Mouse (Mus musculus): ENCODE results near the gene Tenm3. TPM values are rescaled to one million over a fixed set of nuclear protein-coding genes. Genes with fewer than 3 reads are reported as not detected.

Gene Tenm3
- total and polyA plus RNA-seq, 3 experiments: 0.03 to 0.08 (median 0.07) TPM

- Histone ChIP-seq H3K4me3 (replicated peaks in 1 of 3; ENCODE audit: low read depth in 2 of 3, low read length in 2 of 3, poor library complexity in 1 of 3) (no peak overlapping the region), H3K9ac (ENCODE audit: insufficient read depth, low read depth) (no peak overlapping the region), H3K27me3 (replicated peaks) (no peaks in the 10 kb centered on the region), H3K4me1 (ENCODE audit: control insufficient read depth in 1 of 2, insufficient read depth in 2 of 2) (no peaks in the 10 kb centered on the region), H3K9me3 (replicated peaks; ENCODE audit: low read length) (peaks cover 65% of the 10 kb centered on the region), H3K36me3 (replicated peaks in 1 of 2; ENCODE audit: control insufficient read depth in 1 of 2, insufficient read depth in 1 of 2, low read length in 1 of 2) (no peaks in the 10 kb centered on the region), H3K27ac (ENCODE audit: insufficient read depth, low read depth) (no peak overlapping the region), H3K79me2 (replicated peaks; ENCODE audit: control insufficient read depth, extremely low read depth, insufficient read depth, poor library complexity, severe bottlenecking) (no peaks in the 10 kb centered on the region), H3K4me2 (ENCODE audit: insufficient read depth, low read depth, poor library complexity, severe bottlenecking) (no peak overlapping the region)
- in situ Hi-C loops (cut with MboI; ENCODE audit: low pct_ligation_motif_present, low pct_unique_long_range_greater_than_20kb, low sequenced_read_pairs): no loop called here
- no peak for DNase-seq (ENCODE audit: extremely low read depth)
- dilution Hi-C loops (cut with MboI; ENCODE audit: extremely low pct_ligation_motif_present, extremely low pct_unique_long_range_greater_than_20kb, low sequenced_read_pairs): no loop called here
- no peak for TF ChIP-seq GABPA (IDR thresholded peaks at IDR 0.05; ENCODE audit: insufficient replicate concordance, low read depth, low read length)
- no peak for TF ChIP-seq ELF1 (IDR thresholded peaks at IDR 0.05; ENCODE audit: low read depth, low read length)
- TF ChIP-seq CHD2 (IDR thresholded peaks at IDR 0.05; ENCODE audit: low read length): no peak
- TF ChIP-seq ZNF384 (IDR thresholded peaks at IDR 0.05; ENCODE audit: low read depth, low read length): no peak
- no peak for TF ChIP-seq CHD1 (IDR thresholded peaks at IDR 0.05; ENCODE audit: low read depth, low read length)
- no peak for TF ChIP-seq MAFK (IDR thresholded peaks at IDR 0.05; ENCODE audit: insufficient replicate concordance, low read length)
- TF ChIP-seq CTCF (conservative IDR thresholded peaks at IDR 0.05 in 1 of 2, IDR thresholded peaks at IDR 0.05 in 1 of 2; ENCODE audit: low read depth in 2 of 2, low read length in 2 of 2): no peak
- TF ChIP-seq USF1 (IDR thresholded peaks at IDR 0.05; ENCODE audit: low read depth, low read length): no peak
- no peak for TF ChIP-seq JUN (IDR thresholded peaks at IDR 0.05; ENCODE audit: insufficient read depth, low read depth, low read length)
- no peak for TF ChIP-seq SMC3 (IDR thresholded peaks at IDR 0.05; ENCODE audit: low read depth, low read length)
- TF ChIP-seq POLR2A (IDR thresholded peaks at IDR 0.05; ENCODE audit: low read depth, low read length): no peak
- TF ChIP-seq ZKSCAN1 (IDR thresholded peaks at IDR 0.05; ENCODE audit: borderline replicate concordance, low read depth, low read length): no peak
- no peak for TF ChIP-seq RCOR1 (conservative IDR thresholded peaks at IDR 0.05; ENCODE audit: low read depth, low read length)
- no peak for TF ChIP-seq NRF1 (IDR thresholded peaks at IDR 0.05; ENCODE audit: low read depth, low read length)
Measured at GRCm38 (mm10) chr8:48319674-48320073, 524.1 kb downstream of the Tenm3 start.

GRCm38 (mm10) chr8:48317498-48317897, 526.3 kb downstream of the Tenm3 start:
- H3K4me2 ChIP-seq (ENCODE audit: insufficient read depth, low read depth, poor library complexity, severe bottlenecking): no peak overlapping the region
- DNase-seq (ENCODE audit: extremely low read depth): peak; percentile 53
- no peak overlapping the region for H3K27ac ChIP-seq (ENCODE audit: insufficient read depth, low read depth)
- H3K9ac ChIP-seq (ENCODE audit: insufficient read depth, low read depth): no peak overlapping the region
- dilution Hi-C loops (cut with MboI; ENCODE audit: extremely low pct_ligation_motif_present, extremely low pct_unique_long_range_greater_than_20kb, low sequenced_read_pairs) (no loop called here), in situ Hi-C loops (cut with MboI; ENCODE audit: low pct_ligation_motif_present, low pct_unique_long_range_greater_than_20kb, low sequenced_read_pairs) (no loop called here)
- H3K27me3 ChIP-seq (replicated peaks): no peaks in the 10 kb centered on the region
- peaks cover 59% of the 10 kb centered on the region for H3K9me3 ChIP-seq (replicated peaks; ENCODE audit: low read length)
- TF ChIP-seq JUND (conservative IDR thresholded peaks at IDR 0.05; ENCODE audit: low read depth, low read length) (peak; percentile 30; the same call in 1 of the 2 replicates), IRF4 (IDR thresholded peaks at IDR 0.05; ENCODE audit: low read depth, low read length) (peak; percentile 56; the same call in 1 of the 2 replicates), BHLHE40 (IDR thresholded peaks at IDR 0.05; ENCODE audit: low read depth, low read length) (peak; percentile 82), JUN (IDR thresholded peaks at IDR 0.05; ENCODE audit: insufficient read depth, low read depth, low read length) (no peak), EP300 (IDR thresholded peaks at IDR 0.05; ENCODE audit: low read length) (peak; percentile 59), MXI1 (IDR thresholded peaks at IDR 0.05; ENCODE audit: low read depth, low read length) (no peak), NRF1 (IDR thresholded peaks at IDR 0.05; ENCODE audit: low read depth, low read length) (peak; percentile 79), POLR2AphosphoS2 (IDR thresholded peaks at IDR 0.05; ENCODE audit: low read depth, low read length) (no peak), MAX (IDR thresholded peaks at IDR 0.05; ENCODE audit: low read length) (peak; percentile 39; the same call in 1 of the 2 replicates), USF1 (IDR thresholded peaks at IDR 0.05; ENCODE audit: low read depth, low read length) (peak; percentile 44), ETS1 (conservative IDR thresholded peaks at IDR 0.05; ENCODE audit: low read depth, low read length) (peak; percentile 35; the same call in 1 of the 2 replicates)
- H3K4me3 ChIP-seq (replicated peaks in 1 of 3; ENCODE audit: low read depth in 2 of 3, low read length in 2 of 3, poor library complexity in 1 of 3): no peak overlapping the region
- H3K4me1 ChIP-seq (ENCODE audit: control insufficient read depth in 1 of 2, insufficient read depth in 2 of 2): no peaks in the 10 kb centered on the region
- no peaks in the 10 kb centered on the region for H3K79me2 ChIP-seq (replicated peaks; ENCODE audit: control insufficient read depth, extremely low read depth, insufficient read depth, poor library complexity, severe bottlenecking)
- H3K36me3 ChIP-seq (replicated peaks in 1 of 2; ENCODE audit: control insufficient read depth in 1 of 2, insufficient read depth in 1 of 2, low read length in 1 of 2): no peaks in the 10 kb centered on the region

Data from CH12.LX (cell line).